ENCODE assay signal across 10 mouse cellular contexts in genomic region chr19:5937095-5937835, GRCm38 (mm10). TPM values are rescaled to one million over a fixed set of nuclear protein-coding genes. Genes with fewer than 3 reads are reported as not detected.
A peak's percentile ranks its signal among the peaks of the same experiment; 100 is the strongest.
DNase-seq lines count a peak whose midpoint lies in the region; ATAC-seq lines count a peak whose summit lies in the region.
"Had no signal": no experiment of that assay in that cellular context is flagged by ENCODE, and none has a peak within 500 bp of the region (broad histone marks: within the 10 kb centered on the region; RNA-seq: fewer than 3 reads in every experiment).

No protein-coding gene starts in this region.

- H3K4me1 ChIP-seq in embryonic facial prominence, embryonic 12.5 days = 0 out of 2 replicates have a peak, but pooled peaks cover 4% of the 10 kb centered on the region
- peaks cover 29% of the 10 kb centered on the region for H3K4me1 ChIP-seq in embryonic facial prominence, embryonic 10.5 days
- H3K4me1 ChIP-seq in megakaryocyte, embryonic 14.5 days = peaks cover 65% of the 10 kb centered on the region
- peaks cover 21% of the 10 kb centered on the region for H3K4me1 ChIP-seq in liver, embryonic 16.5 days (ENCODE audit: control insufficient read depth, low read depth, low read length)
- H3K4me1 ChIP-seq in neural tube, embryonic 15.5 days = peaks cover 23% of the 10 kb centered on the region

- no peaks in the 10 kb centered on the region for H3K9me3 ChIP-seq in embryonic facial prominence, embryonic 12.5 days
- H3K9me3 ChIP-seq in embryonic facial prominence, embryonic 10.5 days = no peaks in the 10 kb centered on the region
- H3K9me3 ChIP-seq in megakaryocyte, embryonic 14.5 days = peaks cover 2% of the 10 kb centered on the region; the same call in 1 of the 2 replicates
- no peaks in the 10 kb centered on the region for H3K9me3 ChIP-seq in liver, embryonic 16.5 days (replicated peaks; ENCODE audit: control insufficient read depth, low read length)
- H3K9me3 ChIP-seq in neural tube, embryonic 15.5 days (replicated peaks) = no peaks in the 10 kb centered on the region

- no peak for ATAC-seq in embryonic facial prominence, embryonic 12.5 days (ENCODE audit: insufficient number of reproducible peaks, insufficient read depth, low FRiP score, low TSS enrichment)
- ATAC-seq in megakaryocyte, adult 5-6 weeks (ENCODE audit: poor library complexity, severe bottlenecking) = no peak
- ATAC-seq in liver, embryonic 16.5 days (ENCODE audit: low read depth) = no peak
- ATAC-seq in neural tube, embryonic 15.5 days (ENCODE audit: low FRiP score) = peak; percentile 58; the same call in 1 of the 2 replicates

- WGBS in embryonic facial prominence, embryonic 12.5 days = 84% methylated on average over 21 of the region's 21 CpGs
- WGBS in embryonic facial prominence, embryonic 10.5 days = 76% methylated on average over 21 of the region's 21 CpGs
- 70% methylated on average over 21 of the region's 21 CpGs for WGBS in liver, embryonic 16.5 days (ENCODE audit: insufficient replicate concordance)
- WGBS in neural tube, embryonic 15.5 days = 63% methylated on average over 21 of the region's 21 CpGs

- H3K36me3 ChIP-seq in embryonic facial prominence, embryonic 12.5 days = peaks cover 21% of the 10 kb centered on the region
- H3K36me3 ChIP-seq in embryonic facial prominence, embryonic 10.5 days (replicated peaks) = peaks cover 42% of the 10 kb centered on the region
- H3K36me3 ChIP-seq in megakaryocyte, embryonic 14.5 days (replicated peaks; ENCODE audit: low read length) = peaks cover 31% of the 10 kb centered on the region
- peaks cover 21% of the 10 kb centered on the region for H3K36me3 ChIP-seq in liver, embryonic 16.5 days (ENCODE audit: control insufficient read depth, insufficient read depth)
- peaks cover 6% of the 10 kb centered on the region; the same call in 1 of the 2 replicates for H3K36me3 ChIP-seq in neural tube, embryonic 15.5 days

- DNase-seq in embryonic facial prominence, embryonic 10.5 days (ENCODE audit: low spot score) = no peak
- no peak for DNase-seq in layer of hippocampus, adult 9-11 months
- DNase-seq in adrenal gland, adult 8-10 months = no peak

- H3K27me3 ChIP-seq in embryonic facial prominence, embryonic 12.5 days = no peaks in the 10 kb centered on the region
- no peaks in the 10 kb centered on the region for H3K27me3 ChIP-seq in embryonic facial prominence, embryonic 10.5 days (replicated peaks; ENCODE audit: low read depth, poor library complexity, severe bottlenecking)
- H3K27me3 ChIP-seq in megakaryocyte, embryonic 14.5 days (replicated peaks) = peaks cover 21% of the 10 kb centered on the region
- no peaks in the 10 kb centered on the region for H3K27me3 ChIP-seq in liver, embryonic 16.5 days (ENCODE audit: control insufficient read depth, insufficient read depth, low read depth, low read length)
- no peaks in the 10 kb centered on the region for H3K27me3 ChIP-seq in neural tube, embryonic 15.5 days (replicated peaks)

- H3K4me2 ChIP-seq in embryonic facial prominence, embryonic 12.5 days (replicated peaks) = no peak overlapping the region
- peak overlapping the region; percentile 49; the same call in 1 of the 2 replicates for H3K4me2 ChIP-seq in liver, embryonic 16.5 days (ENCODE audit: low read depth, low read length)
- peak overlapping the region; percentile 38 for H3K4me2 ChIP-seq in neural tube, embryonic 15.5 days

- 0 out of 2 replicates have a peak overlapping the region, but pooled peaks have one; percentile 23 for H3K27ac ChIP-seq in embryonic facial prominence, embryonic 12.5 days
- H3K27ac ChIP-seq in embryonic facial prominence, embryonic 10.5 days (replicated peaks) = no peak overlapping the region; the same call in 1 of the 2 replicates
- peak overlapping the region; percentile 75 for H3K27ac ChIP-seq in liver, embryonic 16.5 days (ENCODE audit: low read length)
- H3K27ac ChIP-seq in neural tube, embryonic 15.5 days (replicated peaks) = peak overlapping the region; percentile 77
- H3K27ac ChIP-seq: left cerebral cortex, adult 2 months had no signal

- H3K4me3 ChIP-seq in embryonic facial prominence, embryonic 12.5 days = no peak overlapping the region
- H3K4me3 ChIP-seq in embryonic facial prominence, embryonic 10.5 days = no peak overlapping the region
- peak overlapping the region; percentile 85 for H3K4me3 ChIP-seq in megakaryocyte, embryonic 14.5 days (replicated peaks)
- no peak overlapping the region for H3K4me3 ChIP-seq in liver, embryonic 16.5 days (ENCODE audit: low read depth, low read length)
- no peak overlapping the region for H3K4me3 ChIP-seq in neural tube, embryonic 15.5 days (replicated peaks)
- H3K4me3 ChIP-seq: left cerebral cortex, adult 2 months had no signal

- H3K9ac ChIP-seq in embryonic facial prominence, embryonic 12.5 days = no peak overlapping the region
- peak overlapping the region; percentile 8; the same call in 1 of the 2 replicates for H3K9ac ChIP-seq in liver, embryonic 16.5 days (ENCODE audit: low read depth, low read length)
- H3K9ac ChIP-seq in neural tube, embryonic 15.5 days (replicated peaks) = 0 out of 2 replicates have a peak overlapping the region, but pooled peaks have one; percentile 14

RNA-seq across cellular contexts. Expression of gene Cdc42ep2, which starts 12.6 kb away (rescaled TPM):
- polyA plus RNA-seq in embryonic facial prominence, embryonic 12.5 days (2016; fragmentation: Nextera tagmentation; extraction: Ambion mirVana) = 3.6 and 4.2 TPM in 2 replicates
- 1.5 and 2.2 TPM in 2 replicates for polyA plus RNA-seq in embryonic facial prominence, embryonic 10.5 days (2016; fragmentation: Nextera tagmentation; extraction: Ambion mirVana)
- polyA plus RNA-seq in megakaryocyte, embryonic 14.5 days (2012; ENCODE audit: insufficient read depth, low replicate concordance) = 4.4 and 15.7 TPM in 2 replicates
- total RNA-seq in megakaryocyte, adult 5-6 weeks (2015) = 3.0 and 3.4 TPM in 2 replicates
- total RNA-seq in megakaryocyte, adult 5-6 weeks (2017) = 1.7 and 1.9 TPM in 2 replicates
- 2.9 and 3.6 TPM in 2 replicates for polyA plus RNA-seq in liver, embryonic 16.5 days (2015; fragmentation: Nextera tagmentation; extraction: Ambion mirVana)
- 19.3 and 20.9 TPM in 2 replicates for polyA plus RNA-seq in neural tube, embryonic 15.5 days (2015; fragmentation: Nextera tagmentation; extraction: Ambion mirVana)
- total RNA-seq in adrenal gland, adult 8-10 months (2022) = 1 to 10 TPM; 4.9 to 9.6 (median 8.3) TPM

RNA-seq across cellular contexts. Expression of gene Dpf2, which starts 24.5 kb away (rescaled TPM):
- polyA plus RNA-seq in embryonic facial prominence, embryonic 12.5 days (2016; fragmentation: Nextera tagmentation; extraction: Ambion mirVana) = 192 and 207 TPM in 2 replicates
- polyA plus RNA-seq in embryonic facial prominence, embryonic 10.5 days (2016; fragmentation: Nextera tagmentation; extraction: Ambion mirVana) = 231 and 251 TPM in 2 replicates
- polyA plus RNA-seq in megakaryocyte, embryonic 14.5 days (2012; ENCODE audit: insufficient read depth, low replicate concordance) = 23.0 and 44.7 TPM in 2 replicates
- 52.2 and 52.4 TPM in 2 replicates for total RNA-seq in megakaryocyte, adult 5-6 weeks (2015)
- total RNA-seq in megakaryocyte, adult 5-6 weeks (2017) = 88.7 and 107 TPM in 2 replicates
- 48.4 and 52.8 TPM in 2 replicates for polyA plus RNA-seq in liver, embryonic 16.5 days (2015; fragmentation: Nextera tagmentation; extraction: Ambion mirVana)
- polyA plus RNA-seq in neural tube, embryonic 15.5 days (2015; fragmentation: Nextera tagmentation; extraction: Ambion mirVana) = 95.7 and 115 TPM in 2 replicates
- total RNA-seq in adrenal gland, adult 8-10 months (2022) = 100 to 1,000 TPM in 3 of 4 experiments, 10 to 100 TPM in 1; 93.7 to 147 (median 129) TPM

RNA-seq across cellular contexts. Expression of gene Pola2, which starts 26.7 kb away (rescaled TPM):
- polyA plus RNA-seq in embryonic facial prominence, embryonic 12.5 days (2016; fragmentation: Nextera tagmentation; extraction: Ambion mirVana) = 80.5 and 82.9 TPM in 2 replicates
- polyA plus RNA-seq in embryonic facial prominence, embryonic 10.5 days (2016; fragmentation: Nextera tagmentation; extraction: Ambion mirVana) = 119 and 120 TPM in 2 replicates
- 11.0 and 14.1 TPM in 2 replicates for polyA plus RNA-seq in megakaryocyte, embryonic 14.5 days (2012; ENCODE audit: insufficient read depth, low replicate concordance)
- total RNA-seq in megakaryocyte, adult 5-6 weeks (2015) = 36.9 and 37.7 TPM in 2 replicates
- total RNA-seq in megakaryocyte, adult 5-6 weeks (2017) = 29.0 and 33.7 TPM in 2 replicates
- polyA plus RNA-seq in liver, embryonic 16.5 days (2015; fragmentation: Nextera tagmentation; extraction: Ambion mirVana) = 47.2 and 48.6 TPM in 2 replicates
- 19.9 and 34.3 TPM in 2 replicates for polyA plus RNA-seq in neural tube, embryonic 15.5 days (2015; fragmentation: Nextera tagmentation; extraction: Ambion mirVana)
- 10 to 100 TPM; 22.5 to 51.0 (median 27.8) TPM for total RNA-seq in adrenal gland, adult 8-10 months (2022)

RNA-seq across cellular contexts. Expression of gene Tigd3, which starts 43.3 kb away (rescaled TPM):
- polyA plus RNA-seq in embryonic facial prominence, embryonic 12.5 days (2016; fragmentation: Nextera tagmentation; extraction: Ambion mirVana) = 5.3 and 6.3 TPM in 2 replicates
- 6.8 and 7.4 TPM in 2 replicates for polyA plus RNA-seq in embryonic facial prominence, embryonic 10.5 days (2016; fragmentation: Nextera tagmentation; extraction: Ambion mirVana)
- polyA plus RNA-seq in megakaryocyte, embryonic 14.5 days (2012; ENCODE audit: insufficient read depth, low replicate concordance) = 0.57 and 1.3 TPM in 2 replicates
- total RNA-seq in megakaryocyte, adult 5-6 weeks (2015) = 0.54 and 0.59 TPM in 2 replicates
- 1.0 and 1.8 TPM in 2 replicates for total RNA-seq in megakaryocyte, adult 5-6 weeks (2017)
- polyA plus RNA-seq in liver, embryonic 16.5 days (2015; fragmentation: Nextera tagmentation; extraction: Ambion mirVana) = 2.3 and 2.6 TPM in 2 replicates
- polyA plus RNA-seq in neural tube, embryonic 15.5 days (2015; fragmentation: Nextera tagmentation; extraction: Ambion mirVana) = 8.9 and 10.0 TPM in 2 replicates
- 1 to 10 TPM in 3 of 4 experiments, under 1 TPM in 1; 0.93 to 3.5 (median 1.6) TPM for total RNA-seq in adrenal gland, adult 8-10 months (2022)

RNA-seq across cellular contexts. Expression of gene Slc22a20, which starts 48.7 kb away (rescaled TPM):
- polyA plus RNA-seq in embryonic facial prominence, embryonic 12.5 days (2016; fragmentation: Nextera tagmentation; extraction: Ambion mirVana) = not detected in 2 replicates
- polyA plus RNA-seq in embryonic facial prominence, embryonic 10.5 days (2016; fragmentation: Nextera tagmentation; extraction: Ambion mirVana) = not detected in 2 replicates
- polyA plus RNA-seq in megakaryocyte, embryonic 14.5 days (2012; ENCODE audit: insufficient read depth, low replicate concordance) = not detected in 2 replicates
- 0.16 and 0.20 TPM in 2 replicates for total RNA-seq in megakaryocyte, adult 5-6 weeks (2015)
- total RNA-seq in megakaryocyte, adult 5-6 weeks (2017) = 1.1 and 1.2 TPM in 2 replicates
- polyA plus RNA-seq in liver, embryonic 16.5 days (2015; fragmentation: Nextera tagmentation; extraction: Ambion mirVana) = 0.06 TPM in 2 replicates
- not detected in 2 replicates for polyA plus RNA-seq in neural tube, embryonic 15.5 days (2015; fragmentation: Nextera tagmentation; extraction: Ambion mirVana)
- not detected for total RNA-seq in adrenal gland, adult 8-10 months (2022)
- total RNA-seq: heart, postnatal 36 days; left cerebral cortex, adult 2 months had no signal
